Mouse (Mus musculus): ENCODE measurements around the gene Sppl2b.

- TF ChIP-seq POLR2A (IDR thresholded peaks at IDR 0.05; ENCODE audit: extremely low read depth, insufficient read depth, low read length) (no peak), CTCF (IDR thresholded peaks at IDR 0.05; ENCODE audit: extremely low read depth, insufficient read depth, low read length) (no peak)
Measured at GRCm38 (mm10) chr10:80827870-80828420, 27.1 kb upstream of the Sppl2b start.
